Mouse (Mus musculus) MEL (cell line): ENCODE data around the gene Chd3. TPM values are rescaled to one million over a fixed set of nuclear protein-coding genes. Genes with fewer than 3 reads are reported as not detected.

ENCODE experiments used
- DNase-seq: peaks from one replicate; pipeline ENCODE4 v3.0.0; 2011; ENCODE audit warnings: low read depth, low spot score
- H3K27ac ChIP-seq: 2 replicates; pipeline ENCODE4 v1.5.1; 2012; ENCODE audit warnings: low read depth, mild to moderate bottlenecking, control low read depth, low read length, moderate library complexity; ENCODE audit not compliant: control insufficient read depth
- H3K27me3 ChIP-seq, 2 experiments: fragments of 150-350 bp in 1 of 2; sonication (generic) in 1 of 2; 2 replicates each; pipeline ENCODE4 v1.6.1; 2012; ENCODE audit warnings: low read length in 2 of 2, mild to moderate bottlenecking in 2 of 2, improper control_type of control experiment in 1 of 2, moderate library complexity in 1 of 2; ENCODE audit not compliant: insufficient read depth in 2 of 2, control insufficient read depth in 1 of 2
- H3K36me3 ChIP-seq, 2 experiments: 2 replicates each; pipeline ENCODE4 v1.6.1; 2012 to 2014; ENCODE audit warnings: low read length in 2 of 2, improper control_type of control experiment in 1 of 2, inconsistent platforms in 1 of 2, mild to moderate bottlenecking in 1 of 2; ENCODE audit not compliant: insufficient read depth in 2 of 2, control insufficient read depth in 1 of 2
- H3K4me1 ChIP-seq, 2 experiments: fragments of 150-350 bp in 1 of 2; sonication (generic) in 1 of 2; 2 replicates each; pipeline ENCODE4 v1.6.1; 2012; ENCODE audit warnings: low read length in 2 of 2, improper control_type of control experiment in 1 of 2, mild to moderate bottlenecking in 1 of 2; ENCODE audit not compliant: insufficient read depth in 2 of 2, control insufficient read depth in 1 of 2
- H3K4me3 ChIP-seq, 2 experiments: fragments of 150-350 bp in 1 of 2; sonication (generic) in 1 of 2; 2 replicates each; pipeline ENCODE4 v1.5.1; 2012; ENCODE audit warnings: low read depth in 2 of 2, low read length in 2 of 2, mild to moderate bottlenecking in 2 of 2, moderate library complexity in 2 of 2, control low read depth in 1 of 2, improper control_type of control experiment in 1 of 2; ENCODE audit not compliant: control insufficient read depth in 1 of 2, insufficient read depth in 1 of 2
- H3K79me2 ChIP-seq: 2 replicates; pipeline ENCODE4 v1.6.1; 2012; ENCODE audit warnings: mild to moderate bottlenecking, low read length, moderate library complexity; ENCODE audit not compliant: control insufficient read depth, poor library complexity, insufficient read depth
- H3K9ac ChIP-seq: 2 replicates; pipeline ENCODE4 v1.6.1; 2012; ENCODE audit warnings: low read depth, mild to moderate bottlenecking, control low read depth, low read length, moderate library complexity; ENCODE audit not compliant: control insufficient read depth, poor library complexity, severe bottlenecking
- H3K9me3 ChIP-seq: fragments of 150-350 bp; sonication (generic); replicated peaks from 2 replicates; pipeline ENCODE4 v1.6.1; 2012; ENCODE audit warnings: mild to moderate bottlenecking, low read length, improper control_type of control experiment, moderate library complexity; ENCODE audit not compliant: insufficient read depth
- BHLHE40 ChIP-seq: IDR thresholded peaks from 2 replicates; pipeline ENCODE4 v1.6.1; 2012; ENCODE audit warnings: low read depth, mild to moderate bottlenecking, inconsistent platforms, low read length, improper control_type of control experiment, borderline replicate concordance
- CHD1 ChIP-seq: IDR thresholded peaks from 2 replicates; pipeline ENCODE4 v1.6.1; 2012; ENCODE audit warnings: low read depth, mild to moderate bottlenecking, inconsistent platforms, low read length, improper control_type of control experiment
- CTCF ChIP-seq, 3 experiments: IDR thresholded peaks in 2 of 3; conservative IDR thresholded peaks in 1 of 3; 2 replicates each; pipeline ENCODE4 v1.5.1; 2011 to 2012; ENCODE audit warnings: low read length in 3 of 3, low read depth in 2 of 3, mild to moderate bottlenecking in 2 of 3, improper control_type of control experiment in 1 of 3, inconsistent platforms in 1 of 3, mixed read lengths in 1 of 3, moderate library complexity in 1 of 3; ENCODE audit not compliant: control insufficient read depth in 1 of 3, insufficient read depth in 1 of 3, poor library complexity in 1 of 3, severe bottlenecking in 1 of 3
- E2F4 ChIP-seq: IDR thresholded peaks from 2 replicates; pipeline ENCODE4 v1.6.1; 2011; ENCODE audit warnings: low read depth, low read length, improper control_type of control experiment, borderline replicate concordance
- ETS1 ChIP-seq: IDR thresholded peaks from 2 replicates; pipeline ENCODE4 v1.6.1; 2012; ENCODE audit warnings: low read depth, mild to moderate bottlenecking, inconsistent platforms, low read length, improper control_type of control experiment, moderate library complexity
- MAFK ChIP-seq: IDR thresholded peaks from 2 replicates; pipeline ENCODE4 v1.6.1; 2011; ENCODE audit warnings: low read depth, mild to moderate bottlenecking, low read length, improper control_type of control experiment, borderline replicate concordance
- MEF2A ChIP-seq: IDR thresholded peaks from 2 replicates; pipeline ENCODE4 v1.6.1; 2014; ENCODE audit warnings: low read depth, mild to moderate bottlenecking, inconsistent platforms, low read length, improper control_type of control experiment; ENCODE audit not compliant: poor library complexity, insufficient replicate concordance, severe bottlenecking; ENCODE audit errors: extremely low read depth
- MYC ChIP-seq: IDR thresholded peaks from 2 replicates; pipeline ENCODE4 v1.6.1; 2011; ENCODE audit warnings: low read depth, mild to moderate bottlenecking, low read length, improper control_type of control experiment, moderate library complexity
- RCOR1 ChIP-seq: IDR thresholded peaks from 2 replicates; pipeline ENCODE4 v1.6.1; 2012; ENCODE audit warnings: low read depth, mild to moderate bottlenecking, inconsistent platforms, low read length, improper control_type of control experiment
- UBTF ChIP-seq: IDR thresholded peaks from 2 replicates; pipeline ENCODE4 v1.6.1; 2012; ENCODE audit warnings: low read depth, mild to moderate bottlenecking, inconsistent platforms, low read length, improper control_type of control experiment, moderate library complexity, borderline replicate concordance; ENCODE audit not compliant: insufficient read depth
- USF1 ChIP-seq: IDR thresholded peaks from 2 replicates; pipeline ENCODE4 v1.6.1; 2014; ENCODE audit warnings: low read depth, mild to moderate bottlenecking, inconsistent platforms, low read length, improper control_type of control experiment, moderate library complexity
- USF2 ChIP-seq, 2 experiments: IDR thresholded peaks; 2 replicates each; pipeline ENCODE4 v1.6.1; 2011 to 2012; ENCODE audit warnings: improper control_type of control experiment in 2 of 2, low read length in 2 of 2, borderline replicate concordance in 1 of 2, inconsistent platforms in 1 of 2, low read depth in 1 of 2, mild to moderate bottlenecking in 1 of 2; ENCODE audit not compliant: insufficient read depth in 1 of 2
- ZKSCAN1 ChIP-seq: IDR thresholded peaks from 2 replicates; pipeline ENCODE4 v1.6.1; 2012; ENCODE audit warnings: low read depth, mild to moderate bottlenecking, inconsistent platforms, low read length, improper control_type of control experiment, moderate library complexity
- ZMIZ1 ChIP-seq: IDR thresholded peaks from 2 replicates; pipeline ENCODE4 v1.6.1; 2012; ENCODE audit warnings: low read depth, mild to moderate bottlenecking, inconsistent platforms, low read length, improper control_type of control experiment, moderate library complexity
- ZNF384 ChIP-seq: IDR thresholded peaks from 2 replicates; pipeline ENCODE4 v1.6.1; 2012; ENCODE audit warnings: low read depth, mild to moderate bottlenecking, inconsistent platforms, low read length, improper control_type of control experiment
- polyA plus RNA-seq, 2 experiments: library from polyadenylated mRNA; stranded (reverse) in 1 of 2; unstranded in 1 of 2; fragments of >175 nt in 1 of 2; fragments of >200 nt in 1 of 2; gene quantifications; 2 replicates each; pipeline versions ENCODE4 v1.2.1 to v1.2.4; 2012; ENCODE audit warnings: low replicate concordance in 2 of 2, low read depth in 1 of 2; ENCODE audit not compliant: insufficient read length in 2 of 2, insufficient read depth in 1 of 2, missing spikeins in 1 of 2
- total RNA-seq: library from RNA; depleted of rRNA; stranded (reverse); fragments of 300-350 nt; gene quantifications from 2 replicates; pipeline ENCODE4 v1.2.3, GENCODE M21; 2012

The Chd3 gene
- total and polyA plus RNA-seq, 3 experiments, result 37.3 to 84.9 TPM; not detected in 1

DNA sequence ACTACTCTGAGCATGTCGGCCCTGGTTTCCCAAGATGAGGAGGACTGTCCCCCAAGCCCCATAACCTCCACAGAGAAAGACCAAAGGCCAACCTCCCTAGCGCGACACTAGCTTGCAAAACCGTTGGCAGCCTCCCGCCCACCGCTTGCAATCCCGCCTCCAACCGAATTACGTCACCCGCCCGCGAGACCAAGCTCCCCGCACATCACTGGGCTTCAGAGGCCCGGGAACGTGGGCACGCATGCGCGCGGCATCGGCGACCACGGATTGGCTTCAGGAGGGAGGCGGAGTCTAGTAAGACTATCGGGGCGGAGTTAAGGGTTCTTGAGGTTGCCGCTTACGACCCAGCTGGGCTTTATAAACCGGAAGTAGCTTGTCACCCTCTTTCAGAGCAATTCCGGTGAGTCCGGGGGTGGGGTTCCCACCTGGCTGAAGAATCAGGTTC lies 45.5 kb downstream of the Chd3 start, which contains the start of the genes Cntrob and Trappc1 (continued):
- TF ChIP-seq CTCF (IDR thresholded peaks at IDR 0.05 in 2 of 3, conservative IDR thresholded peaks at IDR 0.05 in 1 of 3; ENCODE audit: control insufficient read depth in 1 of 3, insufficient read depth in 1 of 3, low read depth in 2 of 3, low read length in 3 of 3, poor library complexity in 1 of 3, severe bottlenecking in 1 of 3), result no peak
- TF ChIP-seq MAFK, result no peak
- TF ChIP-seq BHLHE40, result no peak
- peak; percentile 83; the same call in 1 of the 2 replicates for TF ChIP-seq E2F4
- TF ChIP-seq UBTF, result no peak
- no peak for TF ChIP-seq MEF2A
- 0 out of 2 replicates have a peak, but pooled peaks have one; percentile 13 for TF ChIP-seq USF1
- TF ChIP-seq MYC, result no peak
- TF ChIP-seq RCOR1, result no peak
- no peak for TF ChIP-seq USF2 (IDR thresholded peaks at IDR 0.05; ENCODE audit: borderline replicate concordance in 1 of 2, insufficient read depth in 1 of 2, low read depth in 1 of 2, low read length in 2 of 2)
- TF ChIP-seq ZKSCAN1, result no peak
- TF ChIP-seq ETS1, result peak; percentile 77
- TF ChIP-seq, all 39 proteins: peak for 19

GRCm38 (mm10) chr11:69322693-69323471 lies 46.3 kb downstream of the Chd3 start:
- H3K4me1 ChIP-seq, result peaks cover 16 to 39% of the 10 kb centered on the region in 2 experiments
- peak overlapping the region; percentile 71 to 77 for H3K4me3 ChIP-seq
- H3K36me3 ChIP-seq, result peaks cover 2 to 32% of the 10 kb centered on the region in 2 experiments; a peak in 3 of 4 replicates
- no peaks in the 10 kb centered on the region for H3K27me3 ChIP-seq
- peaks cover 16% of the 10 kb centered on the region for H3K79me2 ChIP-seq
- H3K9me3 ChIP-seq, result no peaks in the 10 kb centered on the region
- peak overlapping the region; percentile 80 for H3K27ac ChIP-seq
- TF ChIP-seq ZNF384 (0 out of 2 replicates have a peak, but pooled peaks have one; percentile 31), ZMIZ1 (no peak), CHD1 (0 out of 2 replicates have a peak, but pooled peaks have one; percentile 87)
- TF ChIP-seq, all 39 proteins: peak for 2
- peak; percentile 59 for DNase-seq
- H3K9ac ChIP-seq, result peak overlapping the region; percentile 90
